Mouse (Mus musculus) stomach, postnatal 0 days (tissue): Measurements from ENCODE around the gene Itga10. TPM values are rescaled to one million over a fixed set of nuclear protein-coding genes. Genes with fewer than 3 reads are reported as not detected.

Experiments
- ATAC-seq: fragments of 200-750 bp; cut with Nextera tagmentation; 2 replicates; pipeline ENCODE4 v1.8.0; 2017; ENCODE audit not compliant: low FRiP score, low TSS enrichment
- DNase-seq: peaks from one replicate; pipeline ENCODE4 v3.0.0-alpha.2; 2016; ENCODE audit warnings: low spot score
- H3K27ac ChIP-seq: fragments of 300-500 bp; sonication (generic); replicated peaks from 2 replicates; pipeline ENCODE4 v1.5.1; 2014; ENCODE audit warnings: mild to moderate bottlenecking, control low read depth
- H3K27me3 ChIP-seq: fragments of 300-500 bp; sonication (generic); 2 replicates; pipeline ENCODE4 v1.6.1; 2014; ENCODE audit warnings: low read length; ENCODE audit not compliant: control insufficient read depth, insufficient read depth
- H3K36me3 ChIP-seq: fragments of 300-500 bp; sonication (generic); 2 replicates; pipeline ENCODE4 v1.6.1; 2014; ENCODE audit warnings: low read length, mixed read lengths; ENCODE audit not compliant: control insufficient read depth, insufficient read depth
- H3K4me1 ChIP-seq: fragments of 300-500 bp; sonication (generic); replicated peaks from 2 replicates; pipeline ENCODE4 v1.6.1; 2014; ENCODE audit warnings: antibody characterized with exemption; ENCODE audit not compliant: control insufficient read depth, insufficient read depth
- H3K4me2 ChIP-seq: fragments of 300-500 bp; sonication (generic); replicated peaks from 2 replicates; pipeline ENCODE4 v1.6.1; 2014; ENCODE audit warnings: low read depth, mild to moderate bottlenecking, control low read depth, moderate library complexity
- H3K4me3 ChIP-seq: fragments of 300-500 bp; sonication (generic); 2 replicates; pipeline ENCODE4 v1.5.1; 2014; ENCODE audit warnings: low read depth, low read length, control low read depth
- H3K9ac ChIP-seq: fragments of 300-500 bp; sonication (generic); 2 replicates; pipeline ENCODE4 v1.6.1; 2014; ENCODE audit warnings: mild to moderate bottlenecking, low read length, control low read depth, mixed read lengths
- H3K9me3 ChIP-seq: fragments of 300-500 bp; sonication (generic); 2 replicates; pipeline ENCODE4 v1.6.1; 2016; ENCODE audit warnings: low read length; ENCODE audit not compliant: control insufficient read depth
- CTCF ChIP-seq: IDR thresholded peaks from 2 replicates; pipeline ENCODE4 v1.5.1; 2016; ENCODE audit warnings: antibody characterized with exemption, low read depth, mild to moderate bottlenecking, moderate library complexity
- EP300 ChIP-seq: optimal IDR thresholded peaks from 2 replicates; pipeline ENCODE3; 2016; ENCODE audit warnings: antibody characterized with exemption
- WGBS: fragments of 180-500 bp; shearing (Covaris S2); extraction: QIAGEN DNeasy Blood & Tissue Kit; methylation state at CpG from one replicate; pipeline ENCODE4 v1.1.7; 2014; 5-methylcytosine and 5-hydroxymethylcytosine counted together
- polyA plus RNA-seq: library from polyadenylated mRNA; unstranded; fragments of >200 nt; fragmentation: Nextera tagmentation; extraction: Ambion mirVana; gene quantifications from 2 replicates; pipeline ENCODE4 v1.2.1, GENCODE M21; 2015

Gene Itga10
- polyA plus RNA-seq, 1 experiment from 2014 or later, result 0.28 TPM

DNA sequence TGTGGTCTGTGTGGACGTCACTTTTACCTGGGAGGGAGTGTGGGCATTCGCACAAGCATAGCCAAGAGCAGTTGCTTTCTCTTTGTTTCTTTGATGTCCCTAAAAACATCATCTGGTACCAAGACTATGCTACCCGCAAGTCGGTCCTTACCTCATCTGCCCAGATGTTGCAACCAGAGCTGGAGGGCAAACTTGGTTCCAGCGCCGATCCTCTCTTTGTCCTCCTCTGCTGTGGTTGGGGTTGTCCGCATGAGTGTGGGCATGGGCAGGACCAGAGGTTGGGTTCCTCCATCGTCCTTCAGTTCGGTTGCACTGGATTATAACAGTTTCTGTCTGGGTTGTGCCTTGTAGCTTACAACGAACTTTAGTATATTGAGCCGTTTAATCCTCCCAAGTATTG, 60.8 kb downstream of the Itga10 start:
- Histone ChIP-seq H3K9ac (no peak overlapping the region), H3K4me2 (no peak overlapping the region), H3K36me3 (peaks cover 28% of the 10 kb centered on the region), H3K27me3 (no peaks in the 10 kb centered on the region), H3K27ac (no peak overlapping the region), H3K4me1 (no peaks in the 10 kb centered on the region), H3K4me3 (no peak overlapping the region), H3K9me3 (no peaks in the 10 kb centered on the region)
- TF ChIP-seq EP300, result no peak
- no peak for TF ChIP-seq CTCF
- 82% methylated on average over 11 of the region's 11 CpGs for WGBS
- ATAC-seq (no peak), DNase-seq (no peak)

DNA sequence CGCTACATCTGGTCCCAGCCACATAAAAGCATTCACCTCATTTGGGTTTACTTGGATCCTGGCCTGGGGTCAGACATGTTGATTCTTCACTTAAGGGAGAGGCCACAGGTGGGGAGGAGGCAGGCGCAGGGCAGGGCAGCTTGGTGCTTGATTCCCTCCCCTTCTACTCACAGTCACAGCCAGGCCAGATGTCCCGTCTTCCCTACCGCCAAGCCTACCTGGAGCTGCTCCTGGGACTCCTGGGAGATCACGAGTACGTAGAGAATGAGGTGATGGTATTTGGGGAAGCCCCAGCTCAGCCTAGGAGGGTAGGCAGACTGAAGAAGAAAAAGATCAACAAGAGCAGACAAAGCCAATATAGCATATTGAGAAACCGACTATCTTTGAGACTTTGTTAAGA, 61.6 kb downstream of the Itga10 start:
- H3K36me3 ChIP-seq, result peaks cover 24% of the 10 kb centered on the region
- TF ChIP-seq CTCF (no peak), EP300 (no peak)
- DNase-seq (no peak), ATAC-seq (peak; percentile 30; the same call in 1 of the 2 replicates)
- no peak overlapping the region for H3K4me2 ChIP-seq
- H3K9ac ChIP-seq, result no peak overlapping the region
- no peaks in the 10 kb centered on the region for H3K4me1 ChIP-seq
- H3K27me3 ChIP-seq, result no peaks in the 10 kb centered on the region
- H3K4me3 ChIP-seq, result no peak overlapping the region
- H3K9me3 ChIP-seq, result no peaks in the 10 kb centered on the region
- no peak overlapping the region for H3K27ac ChIP-seq
- WGBS, result 51% methylated on average over 7 of the region's 7 CpGs

DNA sequence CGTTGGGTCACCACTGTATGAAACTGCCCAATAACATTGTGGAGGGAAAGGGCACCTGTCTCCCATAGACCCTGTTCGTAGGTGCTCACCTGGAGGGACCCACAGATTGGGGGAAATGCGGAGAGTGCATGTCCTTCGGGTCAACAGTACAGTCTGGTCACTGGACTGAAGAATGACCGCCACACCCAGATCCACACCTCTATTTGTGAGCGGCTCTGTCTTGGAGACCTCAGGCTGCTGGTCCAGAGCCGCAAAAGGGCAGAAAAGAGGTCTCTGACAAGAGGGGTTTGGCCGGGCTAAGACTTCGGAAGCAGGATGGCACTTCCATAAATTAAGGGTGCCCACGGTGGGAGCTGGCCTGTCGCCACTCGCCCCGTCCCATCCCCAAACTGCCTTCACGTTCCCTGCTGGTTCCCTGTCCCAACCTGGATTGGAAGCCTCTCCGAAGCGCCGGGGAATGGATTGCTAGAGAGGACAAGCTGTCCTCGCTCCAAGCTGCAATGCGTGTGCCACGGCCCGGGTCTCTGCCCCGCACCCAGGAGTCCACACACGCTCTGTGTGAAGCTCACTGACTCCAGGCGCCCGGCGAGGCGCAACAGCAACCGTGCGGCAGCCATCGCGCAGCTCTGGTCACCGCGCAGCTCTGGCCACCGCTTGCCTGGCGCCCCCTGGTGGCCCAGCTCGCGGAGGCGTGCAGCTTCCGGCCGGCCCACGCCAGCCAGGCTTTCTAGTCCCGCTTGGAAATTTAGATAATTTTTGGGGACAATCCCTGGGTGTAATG, 62.7 kb downstream of the Itga10 start, which contains the start of gene Nudt17:
Gene Nudt17 (minus strand): TSS at position 660 of the 781 bp plus-strand sequence.
- peak; percentile 88 for ATAC-seq

DNA sequence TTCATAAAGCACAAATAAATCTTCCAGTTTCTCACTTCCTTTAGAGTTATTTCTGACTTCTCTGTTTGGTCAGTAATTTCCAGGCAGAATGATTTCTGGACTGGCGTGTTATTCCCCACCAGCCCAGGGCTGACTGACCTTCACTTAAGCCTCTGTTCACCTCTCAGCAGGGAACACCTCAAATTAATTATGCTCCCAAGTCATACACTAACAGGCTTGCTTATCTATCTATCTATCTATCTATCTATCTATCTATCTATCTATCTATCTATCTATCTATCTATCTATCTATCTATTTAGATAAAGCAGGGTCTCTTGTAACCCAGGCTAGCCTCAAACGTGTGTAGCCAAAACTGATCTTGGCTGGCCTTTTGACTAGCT, 63.3 kb downstream of the Itga10 start:
- no peaks in the 10 kb centered on the region for H3K4me1 ChIP-seq
- TF ChIP-seq CTCF, result no peak
- TF ChIP-seq EP300, result no peak
- H3K27me3 ChIP-seq, result no peaks in the 10 kb centered on the region
- DNase-seq (no peak), ATAC-seq (no peak; the same call in 1 of the 2 replicates)
- no peak overlapping the region for H3K4me3 ChIP-seq
- no peak overlapping the region for H3K9ac ChIP-seq
- 51% methylated on average over 2 of the region's 2 CpGs for WGBS
- no peak overlapping the region for H3K27ac ChIP-seq
- H3K9me3 ChIP-seq, result no peaks in the 10 kb centered on the region
- H3K4me2 ChIP-seq, result no peak overlapping the region; the same call in 1 of the 2 replicates
- peaks cover 25% of the 10 kb centered on the region for H3K36me3 ChIP-seq

More for the DNA sequence above, 62.7 kb downstream of the Itga10 start, which contains the start of gene Nudt17:
- Histone ChIP-seq H3K27ac (no peak within 1 kb of the TSS), H3K4me1 (no peaks in the 10 kb centered on the region), H3K36me3 (peaks cover 30% of the 10 kb centered on the region), H3K9me3 (no peaks in the 10 kb centered on the region), H3K9ac (peak within 1 kb of the TSS; percentile 73), H3K27me3 (no peaks in the 10 kb centered on the region), H3K4me3 (peak within 1 kb of the TSS; percentile 48), H3K4me2 (peak within 1 kb of the TSS; percentile 91)
- WGBS, result 5% methylated on average over 42 of the region's 42 CpGs
- peak; percentile 83 for DNase-seq
- no peak for TF ChIP-seq EP300
- TF ChIP-seq CTCF, result peak; percentile 97

Other genes starting within 250 kb of the Itga10 start
- 0.18 and 0.36 TPM in 2 replicates for gene BC107364, start 193.3 kb upstream of the Itga10 start, polyA plus RNA-seq
- gene Hfe2, start 120.4 kb upstream of the Itga10 start, polyA plus RNA-seq, result 0.10 and 0.28 TPM in 2 replicates
- gene Txnip, start 87.6 kb upstream of the Itga10 start, polyA plus RNA-seq, result 273 and 276 TPM in 2 replicates
- gene Gm16253, start 68.6 kb upstream of the Itga10 start, polyA plus RNA-seq, result 0.18 and 0.46 TPM in 2 replicates
- 16.1 and 20.1 TPM in 2 replicates for gene Polr3gl, start 51.4 kb upstream of the Itga10 start, polyA plus RNA-seq
- 1.3 TPM in 2 replicates for gene Ankrd34a, start 48.9 kb upstream of the Itga10 start, polyA plus RNA-seq
- 3.7 and 3.8 TPM in 2 replicates for gene Lix1l, start 44.4 kb upstream of the Itga10 start, polyA plus RNA-seq
- gene Rbm8a, start 15.7 kb upstream of the Itga10 start, polyA plus RNA-seq, result 70.9 and 75.5 TPM in 2 replicates
- gene Pex11b, start 10.2 kb upstream of the Itga10 start, polyA plus RNA-seq, result 36.6 and 38.2 TPM in 2 replicates
- 0.04 and 0.05 TPM in 2 replicates for gene Gm42957, start 10.1 kb upstream of the Itga10 start, polyA plus RNA-seq
- gene Ankrd35, start 24.5 kb downstream of the Itga10 start, polyA plus RNA-seq, result 5.5 and 6.2 TPM in 2 replicates
- 23.4 and 27.1 TPM in 2 replicates for gene Pias3, start 50.8 kb downstream of the Itga10 start, polyA plus RNA-seq
- 7.5 and 8.2 TPM in 2 replicates for gene Nudt17, start 63.0 kb downstream of the Itga10 start, polyA plus RNA-seq
- 19.4 and 20.3 TPM in 2 replicates for gene Polr3c, start 82.0 kb downstream of the Itga10 start, polyA plus RNA-seq
- gene Rnf115, start 82.1 kb downstream of the Itga10 start, polyA plus RNA-seq, result 27.3 and 28.7 TPM in 2 replicates
- 0.21 TPM in 2 replicates for gene Pdzk1, start 183.7 kb downstream of the Itga10 start, polyA plus RNA-seq
- gene Cd160, start 183.8 kb downstream of the Itga10 start, polyA plus RNA-seq, result 0.13 and 0.15 TPM in 2 replicates